Mouse (Mus musculus): Measurements from ENCODE around the gene Sel1l3.

The Sel1l3 gene

DNA sequence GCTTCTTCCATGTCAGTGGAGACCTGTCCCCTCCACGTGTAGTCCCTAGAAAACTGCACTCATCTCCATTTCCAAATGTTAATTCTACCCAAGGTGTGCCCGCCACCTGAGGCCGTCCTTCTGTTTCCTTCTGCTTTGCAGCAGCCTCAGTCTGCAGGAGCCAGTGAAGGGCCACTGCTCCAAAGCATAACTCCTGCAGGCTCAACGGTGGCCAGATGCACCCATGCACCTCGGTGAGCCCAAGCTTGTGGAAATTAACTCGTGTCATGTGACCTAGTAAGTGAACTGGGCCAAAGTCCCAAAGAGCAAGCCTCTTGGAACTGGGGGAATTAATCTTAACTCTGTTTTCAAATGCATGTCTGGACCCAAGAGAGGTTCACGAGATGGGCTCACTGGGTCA lies 40.8 kb downstream of the Sel1l3 start:
- no peak for DNase-seq (ENCODE audit: low spot score)

DNA sequence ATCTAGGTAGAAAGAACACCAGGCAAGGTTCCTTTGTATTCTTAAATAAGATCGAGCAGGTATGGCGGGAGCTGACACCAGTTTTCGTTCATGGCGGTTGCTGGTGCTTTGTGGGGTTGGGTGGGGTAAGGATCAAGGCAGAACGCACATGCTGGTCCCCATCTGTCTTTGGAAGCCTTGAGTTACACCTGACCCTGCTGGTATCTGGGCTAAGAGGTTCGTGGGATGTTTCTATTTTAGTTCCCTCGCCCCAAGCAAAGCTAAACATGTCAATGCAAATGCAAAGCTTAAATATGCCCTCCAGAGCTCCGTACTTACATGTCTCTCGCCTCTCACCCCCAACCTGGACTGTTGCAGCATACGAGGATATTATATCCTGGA lies 41.5 kb downstream of the Sel1l3 start:
- DNase-seq (ENCODE audit: low spot score) = no peak

DNA sequence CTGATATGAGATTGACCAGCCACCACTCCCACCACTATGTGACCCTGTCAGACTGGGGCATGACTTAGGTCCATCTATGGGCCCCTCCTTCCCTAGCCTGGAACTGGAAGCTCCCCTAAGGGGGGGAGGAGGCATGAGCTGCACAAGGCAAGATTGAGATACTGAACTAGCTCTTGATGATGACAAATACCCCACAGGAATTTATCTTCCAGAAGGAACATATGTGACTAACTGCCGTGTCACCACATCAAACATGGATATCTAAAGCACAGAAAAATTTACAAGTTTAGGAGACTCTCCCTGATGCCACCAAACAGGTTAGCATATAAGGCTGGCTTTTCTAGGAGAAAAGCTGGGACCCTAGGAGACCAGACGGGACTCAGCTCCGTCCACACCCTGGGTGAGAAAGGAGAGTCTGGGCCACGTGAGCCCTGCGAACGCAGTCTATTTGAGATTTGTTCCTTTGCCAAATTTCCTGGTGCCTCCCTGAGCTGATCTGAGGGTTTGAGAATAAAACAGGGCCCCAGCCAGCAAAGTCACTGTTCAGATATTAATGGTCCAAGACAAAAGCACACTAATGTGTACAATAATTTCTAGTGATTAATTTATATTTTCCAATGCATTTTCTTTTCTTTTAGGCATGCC lies 42.0 kb downstream of the Sel1l3 start:
- no peak for DNase-seq (ENCODE audit: low spot score)

DNA sequence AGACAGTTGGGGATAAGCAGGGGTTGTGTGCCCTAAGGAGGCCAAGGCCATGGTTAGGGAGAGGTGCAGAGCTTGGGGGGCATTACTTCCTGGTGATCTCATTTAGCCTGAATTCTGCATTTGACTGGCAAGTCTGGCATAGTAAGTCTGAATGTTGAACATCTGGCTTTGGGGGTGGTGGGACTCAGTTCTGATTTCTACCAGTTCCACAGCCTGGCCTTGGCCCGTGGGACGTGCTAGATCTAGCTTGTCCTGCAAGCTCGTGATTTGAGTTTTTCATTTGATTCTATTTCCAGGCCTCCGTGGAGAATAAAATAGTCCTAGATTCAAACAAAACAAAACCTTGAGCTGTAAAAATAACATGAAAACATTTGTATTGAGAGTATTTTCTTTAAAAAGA lies 46.2 kb downstream of the Sel1l3 start:
- DNase-seq (ENCODE audit: low spot score) = no peak

DNA sequence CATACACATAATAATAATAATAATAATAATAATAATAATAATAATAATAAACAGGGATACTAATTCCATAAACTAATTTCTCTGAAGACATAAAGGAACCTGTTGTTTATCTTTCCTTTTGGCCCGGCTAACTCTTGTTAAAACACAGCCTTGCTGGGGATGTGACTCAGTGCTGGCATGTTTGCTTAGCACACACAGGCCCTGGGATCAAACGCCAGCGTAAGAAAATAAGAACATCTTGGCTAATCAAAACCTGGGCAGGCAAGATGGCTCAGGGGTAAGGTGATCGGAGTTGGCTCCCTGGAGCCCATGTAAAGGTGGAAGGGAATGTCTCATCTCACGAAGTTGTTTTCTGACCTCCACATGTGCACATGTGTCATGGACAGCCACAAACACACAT lies 48.1 kb downstream of the Sel1l3 start:
- peak; percentile 29 for DNase-seq (ENCODE audit: low spot score)

DNA sequence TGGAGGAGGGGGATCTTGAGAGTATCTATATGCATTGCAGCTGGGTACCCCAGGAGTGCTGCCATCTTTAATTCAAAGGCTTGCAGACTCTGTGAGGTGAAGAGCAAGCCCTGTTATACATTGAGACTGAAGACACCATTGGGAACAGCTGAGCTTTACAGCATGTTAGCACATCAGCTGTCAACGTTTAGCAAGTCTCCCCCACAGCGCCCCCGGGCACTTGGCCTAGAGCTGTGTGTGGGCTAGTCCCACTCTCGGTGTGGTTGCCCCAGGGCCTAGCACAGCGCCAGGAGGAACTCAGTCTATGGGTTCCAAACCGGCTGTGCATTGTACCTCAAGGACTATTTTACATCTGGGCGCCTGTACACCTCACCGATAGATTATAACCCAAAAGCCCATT lies 51.3 kb downstream of the Sel1l3 start:
- DNase-seq (ENCODE audit: low spot score) = no peak

DNA sequence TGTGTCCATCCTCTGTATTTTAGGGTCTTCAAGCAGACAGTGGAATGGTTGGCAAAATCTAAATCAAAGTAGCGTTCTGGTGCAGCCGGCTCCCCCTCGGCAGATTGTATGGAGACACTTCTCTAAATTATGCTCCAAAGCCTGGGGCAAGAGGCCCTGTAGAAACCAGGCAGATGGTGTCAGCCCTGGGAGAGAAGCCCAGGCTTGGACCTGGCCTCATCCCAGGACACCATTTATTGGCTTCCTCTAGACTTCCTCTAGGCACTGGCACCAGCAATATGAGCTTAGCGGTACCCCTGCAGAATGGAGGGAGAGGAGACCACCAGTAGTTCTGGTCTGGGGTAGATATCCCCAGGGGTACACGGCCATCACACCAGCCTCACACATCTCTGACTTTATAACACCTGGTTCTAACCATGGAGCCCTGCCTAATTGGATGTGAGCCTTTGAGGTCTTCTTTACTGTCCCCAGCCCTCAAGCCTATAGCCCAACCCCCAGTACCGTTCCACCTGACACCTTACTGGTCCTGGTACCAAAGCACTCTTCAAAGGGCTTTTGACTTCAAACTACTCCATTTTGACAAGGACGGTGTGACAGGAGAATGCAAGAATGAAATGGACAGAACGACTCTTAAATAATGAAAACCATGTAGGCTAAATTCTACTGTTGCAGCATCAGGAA lies 52.1 kb downstream of the Sel1l3 start:
- DNase-seq (ENCODE audit: low spot score) = no peak

DNA sequence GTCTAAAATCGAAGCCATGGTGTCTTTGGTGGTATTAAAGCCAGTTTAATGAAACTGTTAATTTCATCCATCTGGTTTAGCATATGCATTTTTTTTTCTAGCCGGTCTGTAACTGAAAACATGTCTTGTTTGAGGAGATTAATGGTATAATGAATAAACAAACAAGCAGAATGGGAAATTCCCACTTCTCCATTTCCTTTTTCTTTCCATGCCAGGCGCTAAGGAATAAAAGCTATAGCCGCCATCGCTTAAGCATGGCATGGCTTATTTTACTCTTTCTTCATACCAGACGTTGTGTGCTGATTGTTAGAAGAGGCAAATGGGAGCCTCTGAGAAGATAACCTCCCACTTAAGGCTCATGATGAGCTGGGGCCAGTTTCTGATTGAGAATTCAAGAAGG lies 53.5 kb downstream of the Sel1l3 start:
- DNase-seq (ENCODE audit: low spot score) = no peak

DNA sequence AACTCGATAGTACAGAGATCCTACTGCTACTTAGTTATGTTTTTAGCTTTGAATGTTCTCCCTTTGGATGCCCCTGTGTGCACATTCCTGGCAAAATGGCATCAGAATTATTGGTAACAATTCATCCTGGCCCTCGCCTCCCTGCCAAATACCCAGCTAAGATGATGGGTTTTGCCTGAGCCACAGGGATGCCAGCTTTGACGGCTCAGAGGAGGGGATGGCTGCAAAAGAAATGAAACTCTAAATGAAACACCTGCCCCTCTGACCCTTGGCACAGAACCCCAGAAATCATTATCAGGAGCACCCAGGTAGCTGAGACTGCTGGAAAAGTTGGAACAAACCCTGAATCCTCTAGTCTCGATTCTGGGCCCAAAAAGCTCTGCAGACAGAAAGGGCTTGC lies 54.1 kb downstream of the Sel1l3 start:
- DNase-seq (ENCODE audit: low spot score) = no peak

DNA sequence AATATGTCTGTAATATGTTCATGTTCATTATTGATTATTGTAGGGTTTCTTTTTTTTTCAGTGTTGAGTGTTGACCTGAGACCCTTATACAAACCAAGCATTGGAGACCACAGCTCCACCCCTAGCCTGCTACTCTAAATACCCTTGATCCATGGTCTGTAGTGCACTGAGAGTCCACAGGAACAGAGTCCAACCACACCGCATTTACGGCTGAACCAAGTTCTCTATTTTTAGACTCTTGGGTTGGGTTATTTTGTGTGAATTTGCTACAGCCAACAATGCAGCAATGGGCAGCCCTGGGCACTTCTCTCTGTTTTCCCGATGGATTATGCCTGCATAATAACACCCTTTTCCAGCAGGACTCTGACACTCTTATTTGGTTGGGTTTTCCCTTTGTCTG lies 54.6 kb downstream of the Sel1l3 start:
- DNase-seq (ENCODE audit: low spot score) = no peak

DNA sequence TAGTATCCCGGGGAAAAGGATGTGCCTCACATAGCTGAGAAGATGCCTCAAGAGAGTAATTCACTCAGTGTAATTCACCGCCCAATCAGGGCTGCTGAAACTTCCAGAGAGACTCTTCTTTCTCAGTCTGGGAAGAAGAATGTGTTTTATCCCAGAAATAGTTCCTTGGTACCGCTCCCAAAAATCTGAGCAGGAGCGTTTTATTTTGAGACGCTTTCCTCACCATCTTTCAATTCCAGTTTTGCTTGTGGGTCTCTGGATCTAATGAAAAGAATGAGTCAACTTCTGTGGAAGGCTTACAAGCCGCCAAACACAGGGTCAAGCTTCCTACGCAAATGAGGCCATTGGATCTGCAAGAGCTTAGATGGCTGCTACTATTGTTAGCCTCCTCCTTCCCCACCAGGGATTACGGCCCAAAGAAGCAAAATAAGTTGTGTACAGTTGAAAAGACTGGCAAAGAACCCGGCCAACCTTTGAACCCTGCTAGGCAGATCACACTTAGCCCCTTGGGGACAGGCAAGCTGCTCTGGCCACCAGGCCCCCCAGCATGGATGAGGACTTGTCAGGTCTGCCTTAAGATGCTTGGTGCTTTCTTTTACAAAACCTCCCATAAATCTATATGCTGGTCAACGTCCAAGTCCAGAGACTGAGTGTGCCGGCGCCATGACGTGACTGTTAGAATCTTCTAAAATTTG lies 57.6 kb downstream of the Sel1l3 start:
- no peak for DNase-seq (ENCODE audit: low spot score)

DNA sequence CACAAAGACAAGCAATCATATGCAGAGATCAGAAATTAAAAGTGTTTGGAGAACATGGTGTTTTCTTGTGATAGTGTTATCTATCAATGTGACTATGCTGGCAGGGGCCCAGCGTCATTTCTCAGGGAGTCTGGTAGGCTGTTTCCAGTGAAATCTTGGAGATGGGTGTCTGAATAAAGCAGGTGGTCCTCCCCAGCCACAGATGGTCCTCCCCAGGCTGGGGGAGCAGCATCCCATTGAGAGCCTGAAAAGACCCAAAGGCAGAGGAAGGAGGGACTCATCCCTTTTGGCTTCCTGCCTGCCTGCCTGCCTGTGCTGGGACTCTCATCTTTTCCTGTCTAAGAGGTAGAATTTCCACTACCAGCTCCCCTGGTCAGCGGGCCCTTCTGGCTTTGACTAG lies 59.2 kb downstream of the Sel1l3 start:
- DNase-seq (ENCODE audit: low spot score) = peak; percentile 26

DNA sequence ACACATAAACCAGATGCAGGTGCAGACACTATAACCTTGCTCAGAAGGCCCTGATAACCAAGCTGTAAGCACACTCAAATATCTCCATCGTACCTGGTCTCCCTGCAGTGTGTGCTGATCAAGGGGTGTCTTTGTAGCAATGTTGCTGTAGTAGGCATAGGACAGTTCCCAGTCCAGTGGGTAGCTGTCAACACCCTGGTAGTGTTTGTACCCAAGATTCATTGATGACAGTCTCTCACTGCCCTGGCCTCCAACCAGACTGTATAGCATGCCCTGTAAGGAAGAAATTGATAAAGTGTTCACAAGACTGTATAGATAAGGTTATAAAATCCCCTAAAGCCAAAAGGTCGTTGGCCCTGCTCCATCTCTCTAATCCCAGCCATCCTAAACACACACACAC lies 59.6 kb downstream of the Sel1l3 start:
- peak; percentile 8 for DNase-seq (ENCODE audit: low spot score)

DNA sequence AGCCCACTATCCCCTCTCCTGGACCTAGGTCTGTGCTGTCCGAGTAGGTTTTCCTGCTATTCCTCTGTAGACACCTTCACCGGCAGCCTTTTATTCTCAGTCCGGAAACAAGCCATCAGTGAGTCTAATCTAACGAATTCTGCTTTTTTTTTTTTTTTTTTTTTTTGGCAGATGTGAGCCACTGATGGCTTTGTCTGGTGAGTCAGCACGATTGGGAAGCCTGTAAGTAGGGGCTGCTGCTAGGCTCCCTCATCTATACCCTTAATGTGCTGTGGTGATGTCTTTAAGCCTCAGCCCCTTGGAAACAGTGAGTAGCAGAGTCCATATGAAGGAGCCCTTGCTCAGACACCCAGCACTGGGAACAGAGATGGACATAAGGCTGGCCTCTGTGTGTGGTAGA lies 60.6 kb downstream of the Sel1l3 start:
- DNase-seq (ENCODE audit: low spot score) = no peak

DNA sequence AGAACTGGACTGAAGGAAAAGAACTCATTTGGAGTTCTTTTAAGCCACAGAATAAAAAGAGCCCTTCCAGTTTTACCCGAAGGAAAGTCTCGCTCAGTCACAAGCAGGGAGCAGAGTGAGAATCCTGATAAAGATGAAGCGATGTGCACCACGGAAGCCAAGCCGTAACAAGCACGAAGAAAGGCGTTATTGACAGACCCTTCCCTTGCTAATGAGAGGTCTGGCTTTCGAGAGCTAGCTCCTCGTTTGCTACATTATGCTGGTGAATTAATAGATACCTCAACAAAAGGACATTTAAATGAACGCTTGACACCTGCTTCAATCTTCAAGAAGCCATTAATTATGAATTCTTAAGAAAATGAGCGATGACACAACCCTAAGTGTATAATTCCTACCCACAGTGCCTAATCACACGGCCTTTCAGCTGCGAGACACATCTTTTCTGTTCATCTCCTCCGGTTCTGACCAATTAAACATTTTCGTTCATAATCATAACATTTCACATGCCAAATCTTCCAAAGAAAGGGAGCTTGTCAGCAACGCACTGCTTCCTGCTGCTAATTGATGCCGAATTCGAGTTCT lies 62.3 kb downstream of the Sel1l3 start:
- no peak for DNase-seq (ENCODE audit: low spot score)

DNA sequence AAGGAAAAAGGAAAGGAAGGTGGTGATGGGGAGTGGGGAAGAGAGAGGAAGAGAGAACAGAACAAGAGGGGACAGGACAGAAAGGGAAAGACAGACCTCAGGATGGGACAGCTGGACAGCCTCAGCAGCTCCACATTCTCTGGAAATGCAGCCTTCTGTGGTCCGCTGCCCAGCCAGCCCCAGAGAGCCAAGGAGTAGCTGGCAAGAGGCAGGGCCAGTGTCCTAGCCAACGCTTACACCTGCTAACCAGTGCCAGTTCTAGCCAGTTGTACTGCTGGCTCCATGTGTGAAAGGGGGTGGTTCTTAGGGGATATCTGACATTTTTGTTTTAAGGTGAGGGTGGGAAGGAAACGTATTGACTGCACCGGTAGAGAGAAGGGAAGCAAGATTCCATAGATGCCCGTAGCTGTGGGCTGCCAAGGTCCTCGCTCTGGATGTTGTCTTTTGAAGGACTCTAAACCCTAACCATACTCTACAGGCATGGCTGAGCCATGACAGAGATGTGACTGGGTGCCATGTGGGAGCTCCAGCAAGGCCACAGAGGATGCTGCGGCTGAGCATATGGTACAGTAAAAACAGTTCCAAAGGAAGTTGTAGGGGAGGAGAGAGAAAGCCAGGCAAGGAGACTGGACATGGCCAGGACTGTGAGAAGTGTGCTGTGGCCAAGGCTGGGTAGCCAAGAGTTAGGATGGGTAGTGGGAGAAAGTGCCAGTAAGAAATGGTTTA lies 64.6 kb downstream of the Sel1l3 start:
- no peak for DNase-seq (ENCODE audit: low spot score)

DNA sequence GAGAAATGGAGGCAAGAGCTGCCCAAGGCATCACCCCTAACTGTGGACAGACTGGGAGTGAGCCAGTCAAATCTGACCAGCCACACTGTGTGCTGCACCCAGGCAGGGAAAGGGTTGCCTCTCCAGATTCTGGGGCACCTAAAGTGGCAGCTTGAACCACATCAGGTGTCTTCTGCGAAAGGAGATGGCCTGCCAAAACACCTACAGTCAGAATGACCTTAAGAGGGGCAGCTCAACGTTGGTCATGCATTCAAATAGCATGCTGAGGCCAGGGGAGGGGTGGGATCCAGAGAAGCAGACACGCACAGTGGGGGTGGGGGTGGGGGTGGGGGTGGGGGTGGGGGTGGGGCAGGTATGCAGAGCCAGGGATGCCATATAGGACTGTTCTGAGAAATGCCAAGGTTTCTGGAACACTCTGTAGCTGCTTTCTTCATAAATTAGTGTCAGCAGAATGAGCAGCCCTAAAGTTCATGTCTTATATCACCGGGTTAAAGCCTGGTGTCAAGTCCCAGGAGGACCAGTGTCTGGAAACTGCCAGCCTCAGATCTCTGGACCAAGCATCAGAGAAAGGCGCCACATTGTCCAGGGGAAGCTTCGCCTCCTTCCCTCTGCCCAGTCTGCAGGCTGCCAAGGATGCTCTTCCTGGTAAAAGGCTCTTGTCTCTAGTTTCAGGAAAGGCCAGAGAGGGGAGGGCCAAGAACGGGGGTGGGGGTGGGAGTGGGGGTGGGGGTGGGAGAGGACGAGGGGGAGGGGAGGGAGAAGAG lies 65.4 kb downstream of the Sel1l3 start:
- no peak for DNase-seq (ENCODE audit: low spot score)

DNA sequence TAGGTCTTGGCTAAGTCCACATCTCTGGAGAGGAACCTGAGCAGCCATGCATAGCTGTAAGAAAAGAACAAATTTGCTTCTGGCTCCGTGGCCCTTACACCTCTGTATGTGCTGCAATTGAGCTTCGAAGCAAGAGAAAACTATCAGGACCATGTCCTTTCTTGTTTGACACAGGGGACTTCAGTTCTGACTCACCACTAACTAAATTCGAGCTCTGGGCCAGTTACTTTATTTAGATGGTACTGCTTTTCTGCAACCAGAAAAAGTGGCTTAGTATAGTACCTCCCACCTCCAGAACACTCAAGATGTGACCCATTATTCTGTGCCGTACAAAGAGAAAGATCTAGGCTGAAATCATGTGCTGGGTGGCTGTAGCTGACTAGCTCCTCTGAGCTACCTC lies 66.3 kb downstream of the Sel1l3 start:
- no peak for DNase-seq (ENCODE audit: low spot score)

DNA sequence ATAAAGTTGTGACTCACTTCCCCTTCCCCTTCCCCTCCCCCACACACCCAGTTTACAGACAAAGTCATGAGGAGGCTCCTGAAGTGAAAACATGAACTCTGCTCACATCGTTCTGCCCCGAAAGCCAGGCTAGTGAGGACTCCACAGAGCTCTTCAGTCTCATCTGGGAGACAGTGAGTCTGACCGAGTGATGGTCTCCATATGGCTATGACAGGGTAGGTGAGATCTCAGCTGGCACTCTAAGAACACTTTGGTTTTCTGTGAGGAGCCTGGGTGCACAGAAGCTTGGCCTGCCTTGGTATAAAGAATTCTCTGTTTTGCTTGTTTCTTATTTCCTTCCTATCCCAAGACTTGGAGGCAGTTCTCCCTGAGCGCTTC lies 67.1 kb downstream of the Sel1l3 start:
- no peak for DNase-seq (ENCODE audit: low spot score)

DNA sequence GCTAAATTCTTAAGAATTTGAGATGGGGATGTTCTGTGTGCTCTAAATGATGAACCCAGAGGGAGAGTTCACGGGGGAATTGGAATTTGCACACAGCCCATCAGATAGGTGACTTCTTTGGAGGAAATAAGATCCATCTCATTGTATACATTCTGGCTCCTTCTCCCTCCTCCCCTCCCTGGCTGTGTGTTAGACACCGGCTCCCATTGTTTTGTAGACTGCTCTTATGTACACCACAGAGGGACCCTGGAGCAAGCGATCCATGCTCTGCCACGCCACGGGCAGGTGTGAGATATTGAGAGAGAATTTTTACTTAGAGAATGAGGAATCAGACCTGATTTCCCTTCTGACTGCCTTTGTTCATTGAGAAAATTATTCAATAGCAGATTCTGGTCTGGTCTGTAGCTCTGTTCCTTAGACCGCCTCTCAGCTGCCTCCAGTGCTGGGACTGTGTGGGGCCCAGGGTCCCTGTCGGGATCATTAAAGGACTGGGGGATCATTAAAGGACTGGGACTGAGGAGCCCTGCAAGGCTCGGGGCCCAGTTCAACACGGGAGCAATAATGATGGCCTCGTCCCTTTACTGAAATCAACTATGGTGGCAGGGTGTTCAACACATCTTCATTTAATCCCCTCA lies 67.6 kb downstream of the Sel1l3 start:
- DNase-seq (ENCODE audit: low spot score) = no peak

DNA sequence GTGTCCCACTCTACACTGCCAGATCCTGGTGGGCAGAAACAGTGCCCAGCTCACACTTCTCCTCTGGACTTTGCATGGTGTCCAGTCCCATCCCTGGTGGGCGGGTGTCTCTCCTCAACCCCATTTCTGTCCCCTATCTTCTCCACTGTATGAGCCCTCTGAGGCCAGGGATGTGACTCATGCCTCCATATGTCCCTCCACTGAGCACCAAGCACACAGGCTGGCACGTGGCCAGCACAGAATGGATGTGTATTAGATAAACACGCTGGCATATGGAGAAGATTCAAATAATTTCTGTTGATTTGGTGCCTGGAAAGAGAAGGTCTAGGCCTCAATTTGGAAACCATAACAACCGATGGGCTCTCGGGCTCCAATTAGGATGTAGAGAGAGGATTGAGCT lies 71.1 kb downstream of the Sel1l3 start:
- DNase-seq (ENCODE audit: low spot score) = no peak

Data from urinary bladder, postnatal 14 days (tissue).